Mouse (Mus musculus): ENCODE data around the gene Neurl3.

GRCm38 (mm10) chr1:36323746-36324448 lies 49.4 kb upstream of the Neurl3 start:
- TF ChIP-seq CTCF (IDR thresholded peaks at IDR 0.05; ENCODE audit: control insufficient read depth, insufficient read depth, insufficient replicate concordance, low read depth, low read length) (peak; percentile 39; the same call in 1 of the 2 replicates), POLR2A (IDR thresholded peaks at IDR 0.05; ENCODE audit: control insufficient read depth, low read depth, low read length) (no peak)

All from testis, adult 2 months (tissue).